Mouse (Mus musculus) naive thymus-derived CD4-positive, alpha-beta T cell, adult 5 months (primary cell): Measurements from ENCODE around the gene Nexn. TPM values are rescaled to one million over a fixed set of nuclear protein-coding genes. Genes with fewer than 3 reads are reported as not detected.

Source experiments
- polyA plus RNA-seq: library from polyadenylated mRNA; unstranded; fragments of 100-300 nt; shearing (Covaris generic); gene quantifications from one replicate; pipeline ENCODE4 v1.2.1, GENCODE M21; 2017

The Nexn gene
- not detected for polyA plus RNA-seq

DNA sequence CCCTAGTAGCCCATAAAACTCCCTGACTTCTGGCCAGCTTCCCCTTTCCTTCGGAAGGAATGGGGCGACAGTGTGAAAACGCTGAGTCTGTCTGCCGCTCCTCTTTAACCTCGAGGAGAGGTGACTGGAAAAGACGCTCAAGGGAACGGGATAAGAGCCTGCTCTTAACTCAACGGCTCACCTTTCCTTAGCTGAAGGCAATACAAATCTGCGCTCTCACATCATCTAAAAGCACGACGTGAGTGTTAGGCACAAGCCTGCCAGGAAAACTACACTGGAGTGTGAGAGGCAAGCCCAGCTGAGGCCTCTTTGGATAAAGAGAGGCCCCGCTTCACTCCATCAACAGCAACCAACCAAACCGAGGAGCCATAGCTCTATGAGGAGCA lies at the start of gene Nexn:
Gene Nexn (minus strand): TSS at position 315 of the 386 bp plus-strand sequence.

DNA sequence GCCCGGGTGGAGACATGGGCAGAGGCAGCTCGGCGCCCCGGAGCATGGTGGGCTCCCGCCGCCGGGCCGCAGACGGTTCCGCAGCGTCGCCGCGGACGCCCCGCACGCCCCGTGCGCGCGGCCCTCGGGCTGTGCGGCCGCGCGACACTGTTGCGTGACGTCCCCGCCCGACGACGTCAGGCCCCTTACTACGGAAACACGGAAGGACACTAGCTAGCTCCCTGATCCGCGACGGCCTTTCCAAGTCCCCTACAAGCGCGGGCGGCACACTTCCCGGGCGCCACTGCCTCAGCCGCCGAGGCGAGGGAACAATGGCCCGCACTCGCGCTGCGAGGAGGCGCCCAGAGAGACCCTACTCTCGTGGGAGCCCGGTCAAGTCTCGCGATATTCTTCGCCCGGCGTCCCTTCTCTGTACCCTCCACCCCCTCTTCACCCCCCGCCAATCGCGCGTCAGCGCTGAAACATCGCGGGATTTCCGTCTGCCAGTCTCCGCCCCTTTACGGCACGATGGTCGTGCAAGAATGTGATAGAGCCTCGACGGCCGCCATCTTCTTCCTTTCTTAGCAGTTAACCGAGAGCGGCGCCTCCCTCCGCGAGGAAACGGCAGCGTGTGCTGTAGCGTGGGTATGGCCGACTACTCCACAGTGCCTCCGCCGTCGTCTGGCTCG lies 56.0 kb downstream of the Nexn start, which contains the start of the genes Dnajb4 and Fubp1:
Gene Dnajb4 (minus strand): TSS at position 336 of the 668 bp plus-strand sequence.
Gene Fubp1 (plus strand): TSS at position 456 of the 668 bp plus-strand sequence.

Other genes with a start within 250 kb of the Nexn start
- gene Gipc2, start 100.1 kb downstream of the Nexn start, polyA plus RNA-seq = not detected
- 49.1 TPM for gene Dnajb4, start 56.0 kb downstream of the Nexn start, polyA plus RNA-seq
- gene Fubp1, start 55.9 kb downstream of the Nexn start, polyA plus RNA-seq = 152 TPM
- gene Miga1, start 74.1 kb upstream of the Nexn start, polyA plus RNA-seq = 13.1 TPM
- gene Usp33, start 80.1 kb upstream of the Nexn start, polyA plus RNA-seq = 65.5 TPM
- gene Zzz3, start 129.1 kb upstream of the Nexn start, polyA plus RNA-seq = 91.8 TPM